Mouse (Mus musculus) thymus, postnatal 36 days (tissue): ENCODE results near the gene Iffo1.
"Not testable (repeated sequence)": the region's sequence is repeated elsewhere in the genome, so short reads cannot be mapped to it uniquely, and the experiment has no call there.

Experiments
- DNase-seq, 2 experiments: peaks; one replicate each; pipeline ENCODE4 v3.0.0; 2022; ENCODE audit warnings: mixed read lengths in 2 of 2

Iffo1 gene

DNA sequence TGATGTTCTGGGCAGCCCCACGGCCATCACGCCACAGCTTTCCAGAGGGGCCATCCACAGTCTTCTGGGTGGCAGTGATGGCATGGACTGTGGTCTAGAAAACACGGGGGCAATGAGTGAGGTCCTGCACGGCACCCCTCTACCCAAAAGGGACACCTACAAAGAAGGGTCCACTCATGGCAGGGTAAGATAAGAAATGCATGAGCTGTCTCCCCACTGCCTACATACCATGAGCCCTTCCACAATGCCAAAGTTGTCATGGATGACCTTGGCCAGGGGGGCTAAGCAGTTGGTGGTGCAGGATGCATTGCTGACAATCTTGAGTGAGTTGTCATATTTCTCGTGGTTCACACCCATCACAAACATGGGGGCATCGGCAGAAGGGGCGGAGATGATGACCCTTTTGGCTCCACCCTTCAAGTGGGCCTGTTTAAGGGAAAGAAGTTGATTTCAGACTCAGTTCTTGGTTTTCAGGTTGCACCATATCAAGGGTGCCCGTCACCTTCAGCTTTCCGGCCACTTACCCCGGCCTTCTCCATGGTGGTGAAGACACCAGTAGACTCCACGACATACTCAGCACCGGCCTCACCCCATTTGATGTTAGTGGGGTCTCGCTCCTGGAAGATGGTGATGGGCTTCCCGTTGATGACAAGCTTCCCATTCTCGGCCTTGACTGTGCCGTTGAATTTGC lies 17.7 kb downstream of the Iffo1 start:
- DNase-seq = not testable (repeated sequence)

DNA sequence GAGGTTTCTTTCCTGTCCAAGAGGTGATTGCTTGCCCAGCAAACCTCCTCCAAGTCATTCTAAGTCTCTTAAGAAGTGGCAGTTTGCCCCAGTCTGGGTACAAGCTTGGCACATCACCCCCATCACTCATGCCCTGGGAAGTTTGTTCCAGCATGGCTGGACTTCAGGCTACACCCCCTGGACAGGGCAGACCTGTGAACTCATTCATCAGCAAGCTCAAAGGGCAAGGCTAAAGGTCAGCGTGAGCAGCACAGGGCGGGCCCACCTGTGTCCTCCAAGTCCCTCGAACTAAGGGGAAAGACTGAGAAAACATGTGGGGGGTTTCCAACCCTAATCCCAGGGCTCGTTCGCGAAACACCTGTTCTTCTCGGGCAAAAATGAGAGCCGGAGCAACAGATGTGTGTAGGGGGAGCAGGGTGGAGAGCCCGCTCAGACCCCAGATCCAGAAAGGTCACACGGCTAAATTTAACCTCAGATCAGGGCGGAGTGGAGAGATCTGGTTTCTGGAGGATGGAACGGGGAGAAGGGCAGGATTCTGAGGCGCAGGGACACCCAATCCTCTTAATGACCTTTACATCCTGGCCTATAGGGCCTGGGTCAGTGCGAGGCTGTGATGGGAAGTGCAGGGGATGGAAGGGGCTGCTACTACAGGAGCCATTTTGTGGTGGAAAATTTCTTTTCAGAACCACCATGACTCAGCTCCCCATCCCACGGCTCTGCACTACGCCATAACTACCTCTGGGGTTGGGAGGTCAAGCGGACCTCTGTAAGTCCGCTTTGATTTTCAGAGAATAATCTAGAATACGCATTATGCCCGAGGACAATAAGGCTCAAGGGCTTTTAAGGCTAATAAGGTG lies 19.0 kb downstream of the Iffo1 start:
- DNase-seq = no peak

DNA sequence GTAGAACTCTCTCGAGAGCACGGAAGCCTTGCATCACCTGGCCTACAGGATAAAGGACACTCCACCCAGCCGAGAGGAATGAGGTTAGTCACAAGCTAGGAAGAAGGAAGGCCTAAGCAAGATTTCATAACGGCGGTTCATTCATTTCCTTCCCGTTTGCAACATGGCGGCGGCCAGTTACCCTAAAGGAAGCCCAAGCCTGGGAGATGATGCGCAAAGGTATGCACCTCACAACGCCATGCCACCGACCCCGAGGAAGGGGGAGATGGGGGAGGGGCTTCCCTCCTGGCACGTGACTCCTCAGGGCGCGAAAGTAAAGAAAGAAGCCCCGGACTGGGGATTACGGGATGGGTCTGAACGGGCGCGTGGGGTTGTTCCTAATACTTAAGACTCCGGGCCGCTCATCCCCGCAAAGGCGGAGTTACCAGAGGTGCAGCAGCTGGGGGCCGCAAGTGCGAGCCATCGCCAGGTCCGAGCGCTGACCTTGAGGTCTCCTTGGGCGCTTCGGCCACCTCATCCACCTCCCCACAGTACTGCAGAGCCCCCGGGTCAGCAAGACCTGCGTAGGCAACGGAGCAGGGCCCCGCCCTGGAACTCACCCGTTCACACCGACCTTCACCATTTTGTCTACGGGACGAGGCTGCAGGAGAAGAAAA lies 19.8 kb downstream of the Iffo1 start:
- peak; percentile 63 to 73 for DNase-seq

DNA sequence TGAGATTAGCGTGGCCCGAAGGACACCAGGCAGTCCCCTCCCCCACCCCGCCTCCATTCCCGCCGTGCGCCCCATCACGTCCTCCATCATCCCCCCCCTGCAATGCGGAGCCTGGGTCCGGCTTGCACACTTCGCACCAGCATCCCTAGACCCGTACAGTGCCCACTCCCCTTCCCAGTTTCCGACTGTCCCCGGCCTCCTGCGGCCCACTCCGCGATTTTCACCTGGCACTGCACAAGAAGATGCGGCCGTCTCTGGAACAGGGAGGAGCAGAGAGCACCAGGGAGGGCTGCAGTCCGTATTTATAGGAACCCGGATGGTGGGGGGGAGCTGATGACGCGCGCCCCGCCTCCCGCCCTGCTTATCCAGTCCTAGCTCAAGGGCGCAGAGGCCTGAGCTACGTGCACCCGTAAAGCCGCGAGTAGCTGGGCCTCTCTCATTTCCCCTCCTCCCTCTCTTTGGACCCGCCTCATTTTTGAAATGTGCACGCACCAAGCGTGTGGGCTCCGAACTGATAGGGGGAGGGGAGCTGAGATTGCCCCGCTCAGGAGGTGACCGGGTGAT lies 20.4 kb downstream of the Iffo1 start:
- DNase-seq = peak; percentile 95 to 97

DNA sequence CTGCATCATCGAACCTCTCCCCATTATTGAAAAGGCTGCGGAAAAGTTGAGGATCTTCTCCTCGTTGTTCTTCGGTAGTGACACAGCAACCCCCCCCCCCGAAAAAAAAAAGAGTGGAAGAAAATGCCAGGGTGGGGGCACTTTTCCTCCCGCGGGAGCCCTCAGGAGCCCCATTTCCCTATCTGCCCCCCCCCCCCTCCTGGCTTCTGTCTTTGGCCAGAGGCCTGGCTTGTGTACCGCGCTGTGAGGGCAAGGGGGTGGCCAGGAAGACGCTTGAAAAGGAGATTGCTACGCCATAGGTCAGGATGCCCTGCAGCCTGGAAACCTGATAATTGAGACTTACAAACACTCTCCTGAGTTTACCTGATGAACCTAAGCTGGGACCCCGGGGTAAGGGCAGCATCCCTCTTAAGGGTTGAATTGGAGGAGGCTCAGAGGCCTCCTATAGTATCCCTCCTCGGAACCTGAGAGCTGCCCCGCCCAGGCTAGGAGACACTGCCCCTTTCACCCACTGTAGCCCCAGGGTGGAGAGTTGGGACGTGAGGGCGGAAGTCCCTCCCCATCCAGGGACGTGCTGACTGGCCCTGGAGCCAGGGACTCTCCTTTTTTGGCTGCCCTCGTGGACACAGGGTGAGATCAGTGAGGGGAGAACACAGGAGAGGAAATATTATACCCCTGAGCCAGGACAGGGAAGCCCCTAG lies 21.2 kb downstream of the Iffo1 start, which contains the start of gene Gapdh:
TSS of gene Gapdh (minus strand) at position 417 of the 701 bp plus-strand sequence.
- DNase-seq = peak in 1 of 2 experiments; percentile 47

DNA sequence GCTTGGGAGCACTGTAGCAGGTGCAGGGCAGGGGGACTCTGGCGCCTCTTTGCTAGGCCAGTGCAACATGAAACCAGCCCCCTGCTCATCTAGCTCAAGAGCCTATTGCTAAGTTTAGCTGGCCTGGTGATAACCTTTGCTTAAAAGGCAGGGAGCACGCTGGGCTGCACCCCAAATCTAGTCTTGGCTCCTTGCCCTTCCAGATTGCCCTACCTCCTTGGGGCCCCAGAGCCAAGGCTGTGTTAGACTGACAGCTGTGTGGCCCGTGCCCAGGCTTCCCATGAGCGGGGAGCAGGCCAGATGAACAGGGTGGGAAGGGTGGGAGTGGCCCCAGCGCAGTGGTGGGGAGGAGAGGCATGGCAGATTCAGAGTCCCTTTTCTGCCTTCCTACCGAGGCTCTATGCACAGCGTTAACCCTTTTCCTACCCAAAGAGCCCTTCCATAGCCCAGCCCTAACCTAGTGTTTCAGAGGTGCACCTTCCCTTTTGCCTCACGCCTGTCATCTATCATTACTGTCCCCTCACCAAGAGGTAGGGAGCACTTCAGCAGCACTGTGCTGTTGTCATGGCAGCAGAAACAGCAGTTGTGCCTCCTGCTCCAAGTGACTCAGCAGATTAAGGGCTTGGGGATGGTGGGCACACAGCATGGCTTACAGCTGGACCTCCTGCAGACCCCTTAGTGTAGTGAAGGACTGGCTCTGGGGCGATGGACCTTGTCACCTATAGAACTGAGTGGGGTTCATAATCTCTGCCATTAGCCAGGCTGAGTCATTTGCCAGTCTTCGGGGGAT lies 22.0 kb downstream of the Iffo1 start:
- no peak for DNase-seq

DNA sequence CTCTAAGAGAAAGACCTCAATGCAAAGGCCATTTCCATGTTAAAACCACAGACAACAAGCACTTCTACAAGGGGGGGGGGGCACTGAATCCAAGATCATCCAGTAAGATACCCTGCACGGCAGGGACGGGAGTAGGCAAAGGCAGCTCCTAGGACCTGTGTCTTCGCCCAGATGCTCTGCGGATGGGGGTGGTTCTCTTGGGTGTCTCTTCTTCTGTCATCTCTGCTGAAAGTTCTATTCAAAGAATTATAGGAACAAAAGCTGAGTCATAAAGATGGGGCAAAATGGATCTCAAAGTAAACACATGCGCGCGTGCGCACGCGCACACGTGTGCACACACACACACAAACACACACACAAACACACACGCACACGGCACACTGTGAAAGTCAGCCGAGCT lies 23.0 kb downstream of the Iffo1 start:
- no peak for DNase-seq

DNA sequence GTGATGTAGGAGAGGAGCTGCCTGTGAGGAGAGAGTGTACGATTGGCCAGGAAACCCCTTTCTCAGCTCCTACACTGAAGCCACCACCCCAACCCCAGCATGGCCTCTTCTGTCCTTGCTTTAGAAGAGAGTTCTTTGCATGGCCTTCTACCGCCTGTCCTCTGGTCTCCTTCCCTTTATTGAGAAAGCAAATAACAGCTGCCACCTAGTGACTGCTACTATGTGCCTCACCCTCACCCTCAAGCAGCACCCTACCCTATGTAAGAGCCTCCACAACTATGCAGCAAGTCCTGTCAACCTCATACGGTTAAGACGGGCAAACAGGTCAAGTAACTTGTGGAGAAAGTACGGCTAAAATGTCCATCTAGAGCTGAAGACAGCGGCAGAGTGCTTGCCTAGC lies 25.2 kb downstream of the Iffo1 start:
- no peak for DNase-seq

DNA sequence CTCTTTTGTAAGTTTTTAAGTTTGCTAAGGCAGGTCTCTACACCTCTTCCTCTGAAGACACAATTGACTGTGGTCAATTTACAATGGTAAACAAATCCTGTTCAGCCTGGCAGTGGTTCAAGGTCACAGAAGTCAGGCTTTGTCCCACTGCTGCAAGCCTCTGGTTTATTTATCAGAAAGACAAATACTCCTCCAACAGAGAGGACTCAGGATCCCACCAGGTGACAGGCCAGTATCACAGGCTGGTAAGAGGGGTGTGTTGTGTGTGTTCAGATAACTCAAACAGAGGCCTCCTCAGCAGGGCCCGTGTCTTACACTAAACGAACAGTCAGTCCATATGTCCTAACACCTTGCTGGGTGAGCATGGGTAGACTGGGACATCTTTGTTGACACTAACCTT lies 27.4 kb downstream of the Iffo1 start:
- no peak for DNase-seq

DNA sequence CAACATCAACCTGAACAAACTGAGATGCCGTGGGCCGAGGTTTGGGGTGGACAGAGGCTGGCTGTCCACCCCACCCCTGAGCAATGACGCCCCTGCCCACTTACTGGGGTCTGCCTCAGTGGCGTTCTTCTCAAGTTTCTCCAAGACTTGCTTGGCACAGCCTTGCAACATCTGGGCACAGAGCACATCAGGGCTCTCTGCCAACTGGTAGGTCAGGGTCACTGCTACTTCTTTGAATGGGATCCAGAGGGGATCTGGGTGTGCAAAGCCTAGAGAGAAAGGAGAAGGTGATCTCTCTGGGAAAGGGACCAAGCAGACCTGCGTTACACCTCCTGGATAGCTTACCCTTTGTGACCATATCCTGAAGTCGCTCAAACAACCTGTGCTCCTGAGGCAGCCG lies 28.2 kb downstream of the Iffo1 start:
- DNase-seq = no peak

DNA sequence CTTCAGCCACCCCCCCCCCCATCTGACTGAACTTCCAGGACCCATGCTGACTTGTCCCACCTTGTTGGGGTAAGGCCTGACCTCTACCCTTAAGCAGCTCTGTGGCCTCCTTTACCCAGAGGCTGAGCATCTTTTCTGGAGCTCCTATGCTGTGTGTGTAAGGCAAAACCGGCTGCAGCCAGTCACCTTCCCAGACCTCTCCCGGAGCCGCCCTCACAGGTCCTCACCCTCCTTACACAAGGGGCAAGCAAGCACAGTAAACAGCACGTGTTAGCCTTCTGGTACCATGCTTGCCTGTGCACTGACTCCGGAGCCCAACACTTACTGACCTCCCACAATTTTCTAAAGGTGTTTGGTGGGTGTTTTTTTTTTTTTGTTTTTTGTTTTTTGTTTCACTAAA lies 30.4 kb downstream of the Iffo1 start:
- no peak for DNase-seq

DNA sequence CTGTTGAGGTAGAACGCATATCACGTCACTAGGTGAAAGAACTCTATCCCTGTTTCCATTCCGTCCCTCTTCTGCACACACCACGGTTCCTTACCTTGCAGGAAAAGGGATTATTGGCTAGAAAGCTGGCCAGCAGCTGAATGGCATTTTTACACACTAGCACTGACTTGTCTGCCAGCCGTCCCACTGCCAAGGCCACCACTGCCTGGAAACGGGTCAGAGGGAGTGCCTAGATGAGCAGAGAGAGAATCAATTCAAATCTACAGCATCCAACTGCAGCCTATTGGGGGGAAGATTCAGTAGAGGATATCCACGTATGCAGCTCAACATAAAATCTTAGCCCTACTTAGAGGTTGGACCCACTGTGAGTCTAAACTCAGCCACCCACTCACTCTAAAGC lies 34.6 kb downstream of the Iffo1 start:
- DNase-seq = no peak

DNA sequence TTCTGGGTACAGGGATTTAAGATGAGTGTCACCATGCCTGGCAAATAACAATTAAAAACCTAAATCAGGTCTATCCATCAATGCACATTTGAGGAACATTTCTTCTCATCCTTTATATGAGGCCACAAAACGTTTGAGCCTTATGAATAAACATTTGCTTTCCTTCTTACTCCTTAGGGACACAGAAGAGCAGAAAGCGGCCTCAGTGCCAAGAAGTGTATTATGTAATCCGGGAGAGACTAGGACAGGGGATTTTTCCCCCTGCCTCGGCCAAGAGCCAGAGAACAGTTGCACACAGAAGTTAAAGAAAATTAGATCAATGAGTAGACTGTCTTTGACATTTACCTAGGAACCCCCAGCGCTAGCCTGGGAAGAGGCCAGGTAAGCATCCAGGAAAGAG lies 37.1 kb downstream of the Iffo1 start:
- DNase-seq = no peak

DNA sequence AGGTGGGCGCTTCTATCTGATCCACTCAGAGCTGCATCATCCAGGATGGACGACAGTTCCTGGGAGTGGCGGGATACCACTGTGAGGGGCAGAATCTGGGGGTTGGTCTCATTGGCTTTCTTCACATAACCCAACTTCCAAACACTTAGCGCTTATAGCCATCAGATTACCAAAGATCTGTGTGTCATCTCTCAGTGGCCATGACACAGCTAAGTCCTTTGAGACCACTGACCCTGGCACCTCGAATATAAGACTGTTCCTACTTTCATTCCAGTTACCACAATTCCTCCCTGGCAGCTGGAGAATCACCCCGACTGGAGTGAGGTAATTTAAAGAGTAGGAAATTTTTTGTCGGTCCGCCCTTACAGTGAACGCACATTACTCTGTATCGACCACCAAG lies 41.2 kb downstream of the Iffo1 start:
- DNase-seq = no peak

DNA sequence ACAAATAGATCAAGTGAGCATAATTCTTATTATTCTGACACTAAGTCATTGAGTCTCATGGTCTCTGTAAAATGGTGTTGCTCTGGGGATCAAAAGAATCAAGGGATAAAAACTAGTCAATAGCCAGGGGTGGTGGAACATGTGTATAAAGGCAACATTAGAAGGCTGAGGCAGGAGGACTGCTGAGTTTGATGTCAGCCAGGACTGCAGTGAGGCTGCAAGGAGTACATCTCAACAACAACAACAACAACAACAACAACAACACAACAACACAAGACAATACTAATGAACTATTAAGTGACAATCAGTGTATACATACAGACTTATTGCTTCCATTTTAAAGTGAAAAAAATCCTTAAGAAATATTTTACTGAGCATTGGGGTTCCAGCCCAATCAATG lies 45.8 kb downstream of the Iffo1 start:
- no peak for DNase-seq

DNA sequence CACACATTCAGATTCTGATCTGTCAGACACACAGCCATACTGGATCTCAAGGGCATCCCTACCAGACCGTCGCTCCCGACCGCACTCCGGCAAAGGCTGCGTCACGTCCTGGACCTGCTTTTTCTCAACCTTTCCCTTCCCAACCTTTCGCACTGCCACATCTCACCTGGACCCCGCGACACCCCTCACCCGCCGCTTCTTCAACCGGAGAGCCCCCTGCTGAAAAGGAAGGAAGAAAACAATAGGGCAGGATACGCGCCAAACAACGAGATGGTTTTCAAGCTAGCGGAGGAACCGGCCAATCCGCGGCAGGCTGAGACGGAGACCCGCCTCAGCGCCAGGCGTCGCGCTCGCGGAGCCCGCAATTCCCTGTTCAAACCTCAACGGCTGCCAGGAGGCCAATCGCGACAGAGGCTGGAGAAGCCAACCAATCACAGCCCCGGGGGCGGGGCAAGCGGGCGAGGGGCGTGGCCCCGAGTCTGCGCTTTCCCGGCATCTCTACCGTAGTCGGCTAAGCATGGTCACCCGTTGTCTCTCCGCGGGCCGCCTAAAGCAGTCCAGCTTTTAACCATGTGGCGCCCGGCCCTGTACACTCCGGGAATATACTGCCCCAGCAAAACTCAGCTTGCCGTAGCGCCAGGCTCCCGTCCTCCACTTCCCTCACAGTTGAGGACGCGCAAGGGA lies 46.4 kb downstream of the Iffo1 start, which contains the start of the genes Ncapd2 and Mrpl51:
TSS of gene Ncapd2 (minus strand) at position 370 of the 684 bp plus-strand sequence.
TSS of gene Mrpl51 (plus strand) at position 470 of the 684 bp plus-strand sequence.
- DNase-seq = peak; percentile 97 to 98

DNA sequence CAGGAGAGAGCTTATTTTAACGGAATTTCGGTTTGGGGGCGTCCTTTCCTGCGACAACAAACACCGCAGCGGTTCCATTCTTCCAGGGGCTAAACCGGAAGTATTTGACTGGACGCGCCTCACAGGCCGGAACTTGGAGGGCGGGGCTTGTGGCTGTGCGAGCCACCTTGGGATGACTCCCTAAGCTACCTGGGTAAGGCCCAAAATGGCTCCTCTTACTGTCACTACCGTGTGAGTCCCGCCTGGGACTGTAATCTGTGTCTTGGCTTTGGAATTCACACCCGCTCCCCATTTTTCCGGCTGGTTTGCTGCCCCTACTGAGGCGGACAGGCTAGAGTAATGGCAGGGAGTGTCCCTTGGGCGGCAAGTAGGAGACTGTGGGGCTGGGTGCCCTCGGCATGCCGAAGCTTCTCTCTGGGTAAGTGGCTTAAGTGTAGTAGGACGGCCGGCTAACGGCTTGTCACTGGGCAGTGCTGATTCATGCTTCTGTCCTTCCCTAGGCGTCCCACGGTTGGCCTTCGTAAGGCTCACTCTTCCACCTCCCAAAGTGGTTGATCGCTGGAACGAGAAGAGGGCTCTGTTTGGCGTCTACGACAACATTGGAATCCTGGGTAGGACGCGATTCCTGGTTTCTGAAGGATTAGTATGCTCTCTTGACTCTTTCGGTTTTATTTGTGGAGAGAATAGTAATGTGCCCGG lies 47.1 kb downstream of the Iffo1 start:
- peak; percentile 86 to 90 for DNase-seq

DNA sequence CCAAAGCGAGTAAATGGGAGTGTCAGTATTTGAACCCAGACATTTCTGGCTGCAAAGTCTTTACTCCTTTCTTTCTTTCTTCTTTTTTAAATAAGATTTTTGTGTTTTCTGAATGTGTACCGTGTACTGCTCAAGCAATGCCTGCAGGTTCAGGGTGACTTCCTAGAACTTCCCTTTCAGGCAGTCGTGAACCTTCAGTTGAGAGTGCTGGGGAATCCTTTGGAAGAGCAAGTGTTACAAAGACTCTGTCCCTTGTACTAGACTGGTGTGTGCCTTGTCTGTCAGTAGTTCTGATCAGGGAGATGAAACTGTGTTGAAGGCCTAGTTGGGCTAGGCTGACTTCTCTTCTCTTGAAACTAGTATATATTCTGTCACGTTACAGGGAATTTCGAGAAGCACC lies 47.8 kb downstream of the Iffo1 start:
- no peak for DNase-seq

DNA sequence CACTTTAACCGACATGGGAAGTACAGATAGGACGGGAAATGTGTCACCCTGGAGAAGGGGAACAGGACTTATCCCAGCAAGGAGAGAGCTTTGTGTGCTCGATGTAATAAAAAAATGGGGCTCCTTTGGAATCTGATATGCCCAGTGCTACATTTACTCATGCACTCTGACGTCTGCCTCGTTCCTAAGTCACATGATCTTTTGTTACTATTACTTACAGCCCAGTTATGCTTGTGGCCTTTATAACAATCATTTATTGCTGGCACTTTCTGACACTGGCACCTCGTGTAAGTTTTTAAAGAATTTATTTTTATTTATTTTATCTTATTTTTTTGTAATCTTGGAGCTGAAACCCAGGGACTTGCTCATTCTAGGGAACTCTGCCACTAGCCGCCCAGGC lies 48.3 kb downstream of the Iffo1 start:
- no peak for DNase-seq

DNA sequence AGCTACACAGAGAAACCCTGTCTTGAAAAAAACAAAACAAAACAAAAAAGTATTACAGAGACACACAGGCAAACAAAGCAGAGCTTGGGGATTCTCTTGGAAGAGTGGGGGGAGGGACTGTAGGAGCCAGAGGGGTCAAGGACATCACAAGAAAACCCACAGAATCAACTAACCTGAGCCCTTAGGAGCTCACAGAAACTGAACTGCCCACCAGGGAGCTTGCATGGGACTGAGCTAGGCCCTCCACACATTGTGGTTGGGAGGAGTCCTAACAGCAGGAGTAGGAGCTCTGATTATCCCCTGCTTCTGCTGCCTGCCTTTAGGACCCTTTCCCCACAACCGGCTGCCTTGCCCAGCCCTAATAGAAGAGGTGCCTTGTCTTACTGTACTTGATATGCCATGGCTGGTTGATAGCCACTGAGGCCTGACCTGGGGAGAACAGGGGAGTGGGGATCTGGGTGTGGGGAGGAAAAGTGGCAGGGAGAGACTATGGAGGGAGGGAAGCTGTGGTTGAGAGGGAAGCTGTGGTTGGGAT lies 50.6 kb downstream of the Iffo1 start:
- no peak for DNase-seq
